Mouse (Mus musculus): ENCODE measurements around the gene Ntrk3. TPM values are rescaled to one million over a fixed set of nuclear protein-coding genes. Genes with fewer than 3 reads are reported as not detected.

Gene Ntrk3
- polyA plus RNA-seq, 1 experiment from 2014 or later, result 16.4 TPM

DNA sequence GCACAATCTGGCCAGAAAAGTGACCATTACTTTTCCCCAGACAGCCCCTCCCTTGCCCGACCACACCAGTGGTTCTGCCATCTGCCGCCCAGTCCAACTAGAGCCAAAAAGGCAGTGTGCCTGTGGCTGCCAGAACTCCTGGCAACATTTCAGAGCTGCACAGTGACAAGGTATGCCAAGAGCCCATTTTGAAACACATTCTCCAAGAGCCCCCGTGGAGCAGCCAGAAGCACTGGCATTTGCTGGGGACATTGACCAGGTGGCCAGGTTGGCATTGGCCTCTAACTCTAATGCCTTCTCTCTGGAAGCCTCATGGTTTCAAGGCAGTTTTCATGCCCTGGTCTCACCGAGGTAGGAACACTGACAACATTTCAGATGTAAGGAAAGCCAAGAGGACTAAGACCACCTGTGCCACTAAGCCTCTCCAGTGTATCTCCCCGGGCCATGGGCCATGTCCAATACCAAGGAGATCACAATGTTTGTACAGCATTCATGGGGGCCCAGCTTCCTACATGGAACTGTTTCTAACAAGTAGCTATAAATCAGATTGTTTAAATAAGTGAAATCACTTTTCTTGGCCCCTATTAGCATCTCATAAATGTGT is 218.9 kb downstream of the Ntrk3 start:
- Histone ChIP-seq H3K4me3 (ENCODE audit: low read depth, low read length) (no peak overlapping the region), H3K4me1 (ENCODE audit: control insufficient read depth, insufficient read depth, low read length) (peaks cover 6% of the 10 kb centered on the region), H3K36me3 (ENCODE audit: control insufficient read depth, insufficient read depth, low read length) (peaks cover 26% of the 10 kb centered on the region), H3K9me3 (replicated peaks; ENCODE audit: control insufficient read depth, low read length) (no peaks in the 10 kb centered on the region), H3K27ac (ENCODE audit: low read depth, low read length) (no peak overlapping the region), H3K4me2 (ENCODE audit: low read length) (no peak overlapping the region), H3K27me3 (replicated peaks; ENCODE audit: control insufficient read depth, insufficient read depth, low read length) (no peaks in the 10 kb centered on the region), H3K9ac (ENCODE audit: low read length) (no peak overlapping the region)
- 81% methylated on average over 5 of the region's 5 CpGs for WGBS
- peak; percentile 27 for DNase-seq (ENCODE audit: low spot score)
- ATAC-seq, result no peak

DNA sequence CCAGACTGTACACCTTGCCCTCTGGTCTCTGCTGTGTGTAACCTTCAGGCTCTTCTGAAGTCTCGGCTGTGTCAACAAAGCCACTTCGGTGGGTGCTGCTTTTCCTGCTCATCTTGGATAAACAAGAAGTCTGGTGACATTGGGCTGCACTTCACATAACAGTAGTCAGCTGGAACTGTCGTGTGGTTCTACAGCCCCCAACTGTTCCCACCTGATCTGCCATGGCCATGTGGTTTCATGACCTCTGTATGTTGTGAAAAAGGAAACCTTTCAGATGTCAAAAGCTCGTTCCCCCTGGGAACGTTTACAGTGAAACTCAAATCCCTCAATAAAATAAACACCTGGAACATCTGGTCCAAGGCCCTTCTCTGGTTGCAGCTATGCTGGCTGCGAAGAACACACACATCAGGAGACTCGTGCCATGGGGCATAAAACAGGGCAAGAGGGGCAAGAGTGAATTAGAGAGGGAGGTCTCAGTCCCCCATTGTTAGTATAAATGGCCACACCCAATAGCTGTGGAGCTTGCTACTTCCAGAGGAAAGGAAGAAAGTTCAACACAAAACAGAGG is 222.7 kb downstream of the Ntrk3 start:
- DNase-seq (ENCODE audit: low spot score), result no peak
- Histone ChIP-seq H3K36me3 (ENCODE audit: control insufficient read depth, insufficient read depth, low read length) (peaks cover 29% of the 10 kb centered on the region), H3K9ac (ENCODE audit: low read length) (no peak overlapping the region), H3K4me2 (ENCODE audit: low read length) (no peak overlapping the region), H3K27ac (ENCODE audit: low read depth, low read length) (no peak overlapping the region), H3K9me3 (replicated peaks; ENCODE audit: control insufficient read depth, low read length) (no peaks in the 10 kb centered on the region), H3K4me1 (ENCODE audit: control insufficient read depth, insufficient read depth, low read length) (peaks cover 6% of the 10 kb centered on the region), H3K4me3 (ENCODE audit: low read depth, low read length) (no peak overlapping the region), H3K27me3 (replicated peaks; ENCODE audit: control insufficient read depth, insufficient read depth, low read length) (no peaks in the 10 kb centered on the region)
- ATAC-seq, result no peak
- WGBS, result 83% methylated on average over 7 of the region's 7 CpGs

DNA sequence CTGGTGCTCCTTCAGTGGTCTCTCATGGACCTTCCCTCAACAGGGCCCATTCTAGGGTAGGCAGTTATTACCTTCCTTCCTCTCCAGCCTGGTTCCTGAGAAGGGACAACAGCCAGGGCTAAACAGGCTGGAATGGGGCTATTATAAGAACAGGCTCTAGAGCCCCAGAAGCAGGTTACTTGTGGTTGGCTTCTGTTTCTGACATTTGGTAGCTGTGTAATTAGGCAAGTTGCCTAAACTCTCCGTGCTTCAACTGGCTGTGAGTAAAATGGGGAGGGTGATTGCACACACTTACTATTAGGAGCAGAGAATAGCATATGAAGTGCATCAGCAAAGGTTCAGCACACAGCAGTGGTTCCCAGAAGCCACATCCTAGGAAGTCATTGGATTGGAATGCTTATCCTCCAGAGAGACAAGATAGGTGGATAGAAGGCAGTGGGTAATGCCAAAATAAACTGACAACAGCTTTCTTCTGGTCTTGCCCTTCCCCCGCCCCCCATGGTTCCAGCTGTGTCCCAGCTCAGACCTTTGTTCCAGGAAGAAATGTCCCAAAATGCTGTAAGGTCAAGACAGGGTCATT is 230.7 kb downstream of the Ntrk3 start:
- ATAC-seq (no peak), DNase-seq (ENCODE audit: low spot score) (no peak)
- no peak overlapping the region for H3K4me3 ChIP-seq (ENCODE audit: low read depth, low read length)
- H3K27ac ChIP-seq (ENCODE audit: low read depth, low read length), result no peak overlapping the region
- H3K4me2 ChIP-seq (ENCODE audit: low read length), result no peak overlapping the region
- no peaks in the 10 kb centered on the region for H3K9me3 ChIP-seq (replicated peaks; ENCODE audit: control insufficient read depth, low read length)
- peaks cover 6% of the 10 kb centered on the region; the same call in 1 of the 2 replicates for H3K36me3 ChIP-seq (ENCODE audit: control insufficient read depth, insufficient read depth, low read length)
- H3K4me1 ChIP-seq (ENCODE audit: control insufficient read depth, insufficient read depth, low read length), result no peaks in the 10 kb centered on the region
- no peak overlapping the region for H3K9ac ChIP-seq (ENCODE audit: low read length)
- H3K27me3 ChIP-seq (replicated peaks; ENCODE audit: control insufficient read depth, insufficient read depth, low read length), result no peaks in the 10 kb centered on the region
- 74% methylated on average over 2 of the region's 2 CpGs for WGBS

DNA sequence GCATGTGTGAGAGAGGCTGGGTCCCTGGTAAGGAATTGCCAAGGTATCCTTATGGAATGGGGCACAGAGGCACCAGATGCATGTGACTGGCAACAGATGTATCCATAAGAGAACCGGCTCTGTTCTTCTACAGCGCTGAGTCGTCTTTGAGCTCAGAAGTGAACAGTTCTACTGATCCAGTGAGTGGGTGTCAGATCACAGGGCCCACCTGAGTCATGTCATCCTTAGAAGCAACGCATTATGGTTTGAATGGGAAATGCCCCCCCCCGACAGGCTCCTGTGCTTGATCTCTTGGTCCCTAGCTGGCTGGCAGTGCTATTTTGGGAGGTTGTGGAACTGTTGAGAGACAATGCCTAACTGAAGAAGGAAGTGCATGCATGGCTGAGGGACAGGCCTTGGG is 236.9 kb downstream of the Ntrk3 start:
- 88% methylated on average over 5 of the region's 5 CpGs for WGBS
- H3K27me3 ChIP-seq (replicated peaks; ENCODE audit: control insufficient read depth, insufficient read depth, low read length), result no peaks in the 10 kb centered on the region
- H3K4me1 ChIP-seq (ENCODE audit: control insufficient read depth, insufficient read depth, low read length), result no peaks in the 10 kb centered on the region
- no peaks in the 10 kb centered on the region for H3K36me3 ChIP-seq (ENCODE audit: control insufficient read depth, insufficient read depth, low read length)
- no peak overlapping the region for H3K9ac ChIP-seq (ENCODE audit: low read length)
- H3K4me2 ChIP-seq (ENCODE audit: low read length), result no peak overlapping the region
- no peak overlapping the region for H3K27ac ChIP-seq (ENCODE audit: low read depth, low read length)
- DNase-seq (ENCODE audit: low spot score) (no peak), ATAC-seq (no peak)
- H3K4me3 ChIP-seq (ENCODE audit: low read depth, low read length), result no peak overlapping the region
- H3K9me3 ChIP-seq (replicated peaks; ENCODE audit: control insufficient read depth, low read length), result no peaks in the 10 kb centered on the region

DNA sequence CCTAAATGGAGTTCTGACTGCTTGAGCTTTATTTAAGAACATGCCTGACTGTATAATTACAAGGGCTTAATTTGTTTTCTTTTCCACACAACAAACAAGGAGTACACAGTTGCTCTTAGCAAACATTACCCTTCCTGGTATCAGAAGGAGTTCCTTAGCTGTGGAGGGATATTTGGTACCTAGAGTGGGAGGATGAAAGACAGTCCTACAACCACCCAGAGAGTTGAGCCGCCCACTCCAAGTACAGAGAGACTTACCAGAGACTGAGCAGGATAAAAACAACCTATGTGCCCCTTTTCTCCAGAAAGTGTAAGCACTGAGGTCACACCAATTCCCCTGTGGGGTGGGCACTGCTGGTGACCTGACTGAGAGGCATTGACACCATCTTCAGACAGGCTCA is 237.8 kb downstream of the Ntrk3 start:
- Histone ChIP-seq H3K4me2 (ENCODE audit: low read length) (no peak overlapping the region), H3K9ac (ENCODE audit: low read length) (no peak overlapping the region), H3K4me1 (ENCODE audit: control insufficient read depth, insufficient read depth, low read length) (no peaks in the 10 kb centered on the region), H3K9me3 (replicated peaks; ENCODE audit: control insufficient read depth, low read length) (no peaks in the 10 kb centered on the region), H3K36me3 (ENCODE audit: control insufficient read depth, insufficient read depth, low read length) (no peaks in the 10 kb centered on the region), H3K27me3 (replicated peaks; ENCODE audit: control insufficient read depth, insufficient read depth, low read length) (no peaks in the 10 kb centered on the region), H3K4me3 (ENCODE audit: low read depth, low read length) (no peak overlapping the region), H3K27ac (ENCODE audit: low read depth, low read length) (no peak overlapping the region)
- ATAC-seq (no peak), DNase-seq (ENCODE audit: low spot score) (no peak)
- 100% methylated on average over 1 of the region's 1 CpGs for WGBS

- no peaks in the 10 kb centered on the region for H3K4me1 ChIP-seq (ENCODE audit: control insufficient read depth, insufficient read depth, low read length)
- 86% methylated on average over 4 of the region's 4 CpGs for WGBS
- ATAC-seq, result no peak
- H3K27me3 ChIP-seq (replicated peaks; ENCODE audit: control insufficient read depth, insufficient read depth, low read length), result no peaks in the 10 kb centered on the region
- no peak overlapping the region for H3K9ac ChIP-seq (ENCODE audit: low read length)
- no peaks in the 10 kb centered on the region for H3K9me3 ChIP-seq (replicated peaks; ENCODE audit: control insufficient read depth, low read length)
- no peak overlapping the region for H3K4me3 ChIP-seq (ENCODE audit: low read depth, low read length)
- H3K36me3 ChIP-seq (ENCODE audit: control insufficient read depth, insufficient read depth, low read length), result no peaks in the 10 kb centered on the region
- no peak overlapping the region for H3K27ac ChIP-seq (ENCODE audit: low read depth, low read length)
- no peak for DNase-seq (ENCODE audit: low spot score)
- no peak overlapping the region for H3K4me2 ChIP-seq (ENCODE audit: low read length)
These were observed 239.5 kb downstream of the Ntrk3 start for GRCm38 (mm10) chr7:78498356-78498755.

GRCm38 (mm10) chr7:78497819-78498218 is 240.0 kb downstream of the Ntrk3 start:
- no peak overlapping the region for H3K4me3 ChIP-seq (ENCODE audit: low read depth, low read length)
- no peak overlapping the region for H3K4me2 ChIP-seq (ENCODE audit: low read length)
- H3K4me1 ChIP-seq (ENCODE audit: control insufficient read depth, insufficient read depth, low read length), result no peaks in the 10 kb centered on the region
- H3K27ac ChIP-seq (ENCODE audit: low read depth, low read length), result no peak overlapping the region
- WGBS, result 53% methylated on average over 7 of the region's 7 CpGs
- no peak for DNase-seq (ENCODE audit: low spot score)
- H3K9ac ChIP-seq (ENCODE audit: low read length), result no peak overlapping the region
- no peaks in the 10 kb centered on the region for H3K9me3 ChIP-seq (replicated peaks; ENCODE audit: control insufficient read depth, low read length)
- no peaks in the 10 kb centered on the region for H3K27me3 ChIP-seq (replicated peaks; ENCODE audit: control insufficient read depth, insufficient read depth, low read length)
- ATAC-seq, result no peak
- no peaks in the 10 kb centered on the region for H3K36me3 ChIP-seq (ENCODE audit: control insufficient read depth, insufficient read depth, low read length)

DNA sequence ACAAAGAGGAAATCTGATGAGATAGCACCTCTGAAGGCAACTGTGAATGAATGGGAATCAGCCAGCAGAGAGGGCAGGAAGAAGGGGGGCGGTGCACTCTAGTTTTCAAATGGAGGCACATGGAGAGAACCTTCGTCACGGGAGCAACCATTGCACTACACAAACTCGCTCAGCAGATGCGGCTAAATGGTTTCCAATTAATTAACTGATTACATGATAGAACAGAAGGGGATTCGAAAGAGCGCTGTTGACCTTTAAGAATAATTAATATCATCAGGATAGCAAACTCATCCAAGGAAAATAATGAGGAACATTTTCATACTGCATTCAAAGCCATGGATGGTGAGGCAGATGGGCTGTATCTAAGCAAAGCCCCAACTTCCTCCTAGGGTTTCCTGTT is 244.2 kb downstream of the Ntrk3 start:
- Histone ChIP-seq H3K4me2 (ENCODE audit: low read length) (no peak overlapping the region), H3K9me3 (replicated peaks; ENCODE audit: control insufficient read depth, low read length) (no peaks in the 10 kb centered on the region), H3K36me3 (ENCODE audit: control insufficient read depth, insufficient read depth, low read length) (no peaks in the 10 kb centered on the region), H3K4me1 (ENCODE audit: control insufficient read depth, insufficient read depth, low read length) (no peaks in the 10 kb centered on the region), H3K27ac (ENCODE audit: low read depth, low read length) (no peak overlapping the region), H3K27me3 (replicated peaks; ENCODE audit: control insufficient read depth, insufficient read depth, low read length) (no peaks in the 10 kb centered on the region), H3K4me3 (ENCODE audit: low read depth, low read length) (no peak overlapping the region), H3K9ac (ENCODE audit: low read length) (no peak overlapping the region)
- DNase-seq (ENCODE audit: low spot score), result peak; percentile 51
- ATAC-seq, result no peak
- WGBS, result 80% methylated on average over 7 of the region's 7 CpGs

DNA sequence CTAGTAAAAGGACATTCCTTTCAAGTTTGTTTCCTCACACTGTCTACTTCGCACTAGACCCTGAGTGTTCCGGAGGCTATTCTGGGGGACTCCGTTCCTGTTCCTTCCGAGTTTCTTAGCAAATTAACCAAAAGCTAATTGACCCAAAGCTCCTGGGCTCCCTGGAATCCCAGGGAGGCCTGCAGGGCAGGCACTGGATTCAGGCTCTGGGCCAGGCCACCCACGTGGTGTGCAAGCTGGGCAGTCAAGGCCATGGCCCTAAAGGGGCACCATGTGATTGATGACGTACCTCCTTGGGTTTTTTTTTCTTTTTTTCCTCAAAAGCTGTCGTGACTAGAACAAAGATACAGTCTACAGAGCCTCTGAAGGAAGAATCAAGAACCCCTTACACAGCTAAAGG is 246.6 kb downstream of the Ntrk3 start:
- no peak overlapping the region for H3K27ac ChIP-seq (ENCODE audit: low read depth, low read length)
- H3K27me3 ChIP-seq (replicated peaks; ENCODE audit: control insufficient read depth, insufficient read depth, low read length), result no peaks in the 10 kb centered on the region
- H3K9me3 ChIP-seq (replicated peaks; ENCODE audit: control insufficient read depth, low read length), result no peaks in the 10 kb centered on the region
- DNase-seq (ENCODE audit: low spot score) (peak; percentile 9), ATAC-seq (no peak)
- WGBS, result 34% methylated on average over 7 of the region's 7 CpGs
- H3K9ac ChIP-seq (ENCODE audit: low read length), result no peak overlapping the region
- no peaks in the 10 kb centered on the region for H3K36me3 ChIP-seq (ENCODE audit: control insufficient read depth, insufficient read depth, low read length)
- H3K4me2 ChIP-seq (ENCODE audit: low read length), result no peak overlapping the region
- H3K4me1 ChIP-seq (ENCODE audit: control insufficient read depth, insufficient read depth, low read length), result no peaks in the 10 kb centered on the region
- no peak overlapping the region for H3K4me3 ChIP-seq (ENCODE audit: low read depth, low read length)
